Mouse (Mus musculus) CH12.LX (cell line): ENCODE data around the gene Ttpal.

ENCODE experiments used
- CTCF ChIP-seq, 2 experiments: IDR thresholded peaks in 1 of 2; conservative IDR thresholded peaks in 1 of 2; 2 replicates each; pipeline ENCODE4 v1.5.1; 2011 to 2012; ENCODE audit warnings: low read depth in 2 of 2, low read length in 2 of 2, improper control_type of control experiment in 1 of 2, inconsistent platforms in 1 of 2, mild to moderate bottlenecking in 1 of 2, moderate library complexity in 1 of 2
- MAFK ChIP-seq: IDR thresholded peaks from 2 replicates; pipeline ENCODE4 v1.6.1; 2011; ENCODE audit warnings: low read length, improper control_type of control experiment; ENCODE audit not compliant: insufficient replicate concordance
- POLR2A ChIP-seq: IDR thresholded peaks from 2 replicates; pipeline ENCODE4 v1.6.1; 2011; ENCODE audit warnings: low read depth, mild to moderate bottlenecking, improper control_type of control experiment, low read length
- TBP ChIP-seq: conservative IDR thresholded peaks from 2 replicates; pipeline ENCODE4 v1.6.1; 2011; ENCODE audit warnings: low read depth, low read length, improper control_type of control experiment

- TF ChIP-seq CTCF (conservative IDR thresholded peaks at IDR 0.05 in 1 of 2, IDR thresholded peaks at IDR 0.05 in 1 of 2; ENCODE audit: low read depth in 2 of 2, low read length in 2 of 2) (no peak), MAFK (no peak), POLR2A (no peak), TBP (no peak)
Observed at GRCm38 (mm10) chr2:163564646-163565045, 37.5 kb upstream of the Ttpal start.
